Mouse (Mus musculus) MEL (cell line): ENCODE measurements around the gene Colca2. TPM values are rescaled to one million over a fixed set of nuclear protein-coding genes. Genes with fewer than 3 reads are reported as not detected.

Source experiments
- DNase-seq: peaks from one replicate; pipeline ENCODE4 v3.0.0; 2011; ENCODE audit warnings: low read depth, low spot score
- H3K27ac ChIP-seq: 2 replicates; pipeline ENCODE4 v1.5.1; 2012; ENCODE audit warnings: low read depth, mild to moderate bottlenecking, control low read depth, low read length, moderate library complexity; ENCODE audit not compliant: control insufficient read depth
- H3K27me3 ChIP-seq, 2 experiments: fragments of 150-350 bp in 1 of 2; sonication (generic) in 1 of 2; 2 replicates each; pipeline ENCODE4 v1.6.1; 2012; ENCODE audit warnings: low read length in 2 of 2, mild to moderate bottlenecking in 2 of 2, improper control_type of control experiment in 1 of 2, moderate library complexity in 1 of 2; ENCODE audit not compliant: insufficient read depth in 2 of 2, control insufficient read depth in 1 of 2
- H3K36me3 ChIP-seq, 2 experiments: 2 replicates each; pipeline ENCODE4 v1.6.1; 2012 to 2014; ENCODE audit warnings: low read length in 2 of 2, improper control_type of control experiment in 1 of 2, inconsistent platforms in 1 of 2, mild to moderate bottlenecking in 1 of 2; ENCODE audit not compliant: insufficient read depth in 2 of 2, control insufficient read depth in 1 of 2
- H3K4me1 ChIP-seq, 2 experiments: fragments of 150-350 bp in 1 of 2; sonication (generic) in 1 of 2; 2 replicates each; pipeline ENCODE4 v1.6.1; 2012; ENCODE audit warnings: low read length in 2 of 2, improper control_type of control experiment in 1 of 2, mild to moderate bottlenecking in 1 of 2; ENCODE audit not compliant: insufficient read depth in 2 of 2, control insufficient read depth in 1 of 2
- H3K4me3 ChIP-seq, 2 experiments: fragments of 150-350 bp in 1 of 2; sonication (generic) in 1 of 2; 2 replicates each; pipeline ENCODE4 v1.5.1; 2012; ENCODE audit warnings: low read depth in 2 of 2, low read length in 2 of 2, mild to moderate bottlenecking in 2 of 2, moderate library complexity in 2 of 2, control low read depth in 1 of 2, improper control_type of control experiment in 1 of 2; ENCODE audit not compliant: control insufficient read depth in 1 of 2, insufficient read depth in 1 of 2
- H3K79me2 ChIP-seq: 2 replicates; pipeline ENCODE4 v1.6.1; 2012; ENCODE audit warnings: mild to moderate bottlenecking, low read length, moderate library complexity; ENCODE audit not compliant: control insufficient read depth, poor library complexity, insufficient read depth
- H3K9ac ChIP-seq: 2 replicates; pipeline ENCODE4 v1.6.1; 2012; ENCODE audit warnings: low read depth, mild to moderate bottlenecking, control low read depth, low read length, moderate library complexity; ENCODE audit not compliant: control insufficient read depth, poor library complexity, severe bottlenecking
- H3K9me3 ChIP-seq: fragments of 150-350 bp; sonication (generic); replicated peaks from 2 replicates; pipeline ENCODE4 v1.6.1; 2012; ENCODE audit warnings: mild to moderate bottlenecking, low read length, improper control_type of control experiment, moderate library complexity; ENCODE audit not compliant: insufficient read depth
- BHLHE40 ChIP-seq: IDR thresholded peaks from 2 replicates; pipeline ENCODE4 v1.6.1; 2012; ENCODE audit warnings: low read depth, mild to moderate bottlenecking, inconsistent platforms, low read length, improper control_type of control experiment, borderline replicate concordance
- CHD1 ChIP-seq: IDR thresholded peaks from 2 replicates; pipeline ENCODE4 v1.6.1; 2012; ENCODE audit warnings: low read depth, mild to moderate bottlenecking, inconsistent platforms, low read length, improper control_type of control experiment
- CHD2 ChIP-seq: IDR thresholded peaks from 2 replicates; pipeline ENCODE4 v1.6.1; 2011; ENCODE audit warnings: low read length, improper control_type of control experiment
- GABPA ChIP-seq: IDR thresholded peaks from 2 replicates; pipeline ENCODE4 v1.6.1; 2012; ENCODE audit warnings: low read depth, mild to moderate bottlenecking, inconsistent platforms, low read length, improper control_type of control experiment, moderate library complexity
- HCFC1 ChIP-seq: IDR thresholded peaks from 2 replicates; pipeline ENCODE4 v1.6.1; 2012; ENCODE audit warnings: low read depth, mild to moderate bottlenecking, inconsistent platforms, low read length, improper control_type of control experiment, moderate library complexity
- MAZ ChIP-seq: IDR thresholded peaks from 2 replicates; pipeline ENCODE4 v1.6.1; 2012; ENCODE audit warnings: low read depth, mild to moderate bottlenecking, inconsistent platforms, low read length, improper control_type of control experiment
- MYC ChIP-seq: IDR thresholded peaks from 2 replicates; pipeline ENCODE4 v1.6.1; 2011; ENCODE audit warnings: low read depth, mild to moderate bottlenecking, low read length, improper control_type of control experiment, moderate library complexity
- NELFE ChIP-seq: IDR thresholded peaks from 2 replicates; pipeline ENCODE4 v1.6.1; 2011; ENCODE audit warnings: low read depth, low read length, improper control_type of control experiment
- NRF1 ChIP-seq: IDR thresholded peaks from 2 replicates; pipeline ENCODE4 v1.6.1; 2014; ENCODE audit warnings: low read depth, mild to moderate bottlenecking, inconsistent platforms, low read length, improper control_type of control experiment, moderate library complexity; ENCODE audit not compliant: poor library complexity, insufficient read depth, severe bottlenecking
- POLR2A ChIP-seq, 2 experiments: IDR thresholded peaks; 2 replicates each; pipeline ENCODE4 v1.6.1; 2011 to 2012; ENCODE audit warnings: low read length in 2 of 2, mild to moderate bottlenecking in 2 of 2, control low read depth in 1 of 2, improper control_type of control experiment in 1 of 2, low read depth in 1 of 2, moderate library complexity in 1 of 2; ENCODE audit not compliant: control insufficient read depth in 1 of 2, insufficient read depth in 1 of 2, poor library complexity in 1 of 2
- POLR2AphosphoS2 ChIP-seq: IDR thresholded peaks from 2 replicates; pipeline ENCODE4 v1.6.1; 2011; ENCODE audit warnings: low read length, improper control_type of control experiment
- TBP ChIP-seq: IDR thresholded peaks from 2 replicates; pipeline ENCODE4 v1.8.0; 2011; ENCODE audit warnings: low read depth, low read length, improper control_type of control experiment
- UBTF ChIP-seq: IDR thresholded peaks from 2 replicates; pipeline ENCODE4 v1.6.1; 2012; ENCODE audit warnings: low read depth, mild to moderate bottlenecking, inconsistent platforms, low read length, improper control_type of control experiment, moderate library complexity, borderline replicate concordance; ENCODE audit not compliant: insufficient read depth
- USF2 ChIP-seq, 2 experiments: IDR thresholded peaks; 2 replicates each; pipeline ENCODE4 v1.6.1; 2011 to 2012; ENCODE audit warnings: improper control_type of control experiment in 2 of 2, low read length in 2 of 2, borderline replicate concordance in 1 of 2, inconsistent platforms in 1 of 2, low read depth in 1 of 2, mild to moderate bottlenecking in 1 of 2; ENCODE audit not compliant: insufficient read depth in 1 of 2
- ZKSCAN1 ChIP-seq: IDR thresholded peaks from 2 replicates; pipeline ENCODE4 v1.6.1; 2012; ENCODE audit warnings: low read depth, mild to moderate bottlenecking, inconsistent platforms, low read length, improper control_type of control experiment, moderate library complexity
- ZNF384 ChIP-seq: IDR thresholded peaks from 2 replicates; pipeline ENCODE4 v1.6.1; 2012; ENCODE audit warnings: low read depth, mild to moderate bottlenecking, inconsistent platforms, low read length, improper control_type of control experiment
- polyA plus RNA-seq, 2 experiments: library from polyadenylated mRNA; stranded (reverse) in 1 of 2; unstranded in 1 of 2; fragments of >175 nt in 1 of 2; fragments of >200 nt in 1 of 2; gene quantifications; 2 replicates each; pipeline versions ENCODE4 v1.2.1 to v1.2.4; 2012; ENCODE audit warnings: low replicate concordance in 2 of 2, low read depth in 1 of 2; ENCODE audit not compliant: insufficient read length in 2 of 2, insufficient read depth in 1 of 2, missing spikeins in 1 of 2
- total RNA-seq: library from RNA; depleted of rRNA; stranded (reverse); fragments of 300-350 nt; gene quantifications from 2 replicates; pipeline ENCODE4 v1.2.3, GENCODE M21; 2012; rRNA removed

Colca2 gene
- total and polyA plus RNA-seq, 3 experiments: not detected

DNA sequence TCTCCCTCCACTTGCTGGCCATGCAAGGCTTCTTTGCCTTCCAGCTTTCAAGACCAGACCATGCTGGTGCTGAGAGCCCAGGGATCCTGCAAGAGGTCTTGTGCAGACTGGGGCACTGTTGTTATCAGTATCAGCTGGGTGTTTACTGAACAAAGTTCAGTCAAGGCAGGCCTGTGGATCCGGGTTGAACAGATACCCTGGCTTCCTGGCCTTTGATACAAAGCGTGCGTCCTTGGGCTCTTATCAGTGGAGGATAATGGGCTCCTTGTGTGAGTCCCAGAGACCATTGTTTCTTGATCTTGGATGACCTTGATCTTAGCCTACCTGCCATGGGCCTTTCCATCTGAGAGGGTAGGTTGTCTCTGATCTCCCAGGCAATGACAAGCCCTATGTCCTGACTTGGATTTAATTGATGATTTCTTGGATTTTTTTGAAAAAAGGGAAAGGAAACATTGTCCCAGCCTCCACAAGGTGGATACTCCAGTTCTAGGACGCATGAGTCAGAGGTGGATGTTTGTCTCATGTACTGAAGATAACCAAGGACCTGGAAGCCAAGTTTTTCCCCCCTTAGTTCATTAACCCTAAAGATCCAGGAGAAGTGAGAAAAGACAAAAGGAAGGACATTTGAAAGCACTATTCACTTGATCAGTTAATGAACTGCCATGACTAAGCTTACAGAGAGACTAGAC is 47.5 kb downstream of the Colca2 start:
- H3K27me3 ChIP-seq: peaks cover 4 to 6% of the 10 kb centered on the region in 2 experiments; a peak in 3 of 4 replicates

DNA sequence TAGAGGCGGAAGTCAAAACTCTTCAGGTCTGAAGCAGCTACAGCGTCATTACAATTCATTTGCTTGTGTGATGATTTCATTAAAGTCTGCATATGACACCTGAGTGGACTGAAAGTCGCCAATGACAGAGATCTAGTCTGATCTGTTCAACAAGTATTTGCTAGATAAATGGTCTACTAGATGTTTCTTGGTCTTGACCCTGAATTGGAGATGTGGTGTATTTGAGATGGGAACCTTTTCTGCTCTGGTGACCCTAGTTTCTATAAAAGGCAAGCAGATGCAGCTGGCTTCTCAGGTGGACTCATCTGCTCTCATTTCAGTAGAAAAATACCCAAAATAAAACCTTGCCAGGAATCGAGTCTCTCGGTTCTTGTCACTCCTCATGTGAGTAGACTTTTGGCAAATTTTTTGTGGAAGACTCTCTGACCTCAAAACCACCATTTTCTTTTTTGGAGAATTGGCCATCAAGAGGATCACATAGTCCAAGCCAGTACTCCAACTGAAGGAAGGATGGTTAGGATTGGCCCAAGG is 52.7 kb downstream of the Colca2 start:
- Histone ChIP-seq H3K4me1 (no peaks in the 10 kb centered on the region), H3K27ac (no peak overlapping the region)

More for the DNA sequence above, 47.5 kb downstream of the Colca2 start:
- H3K36me3 ChIP-seq: peaks cover 0 to 5% of the 10 kb centered on the region in 2 experiments; a peak in 2 of 4 replicates
- H3K4me1 ChIP-seq: peaks cover 0 to 6% of the 10 kb centered on the region in 2 experiments; a peak in 2 of 4 replicates
- H3K79me2 ChIP-seq: no peaks in the 10 kb centered on the region
- no peak overlapping the region for H3K9ac ChIP-seq
- H3K27ac ChIP-seq: no peak overlapping the region
- H3K4me3 ChIP-seq: no peak overlapping the region
- TF ChIP-seq NRF1 (no peak), POLR2A (IDR thresholded peaks at IDR 0.05; ENCODE audit: control insufficient read depth in 1 of 2, insufficient read depth in 1 of 2, low read depth in 1 of 2, low read length in 2 of 2, poor library complexity in 1 of 2) (no peak), CHD2 (no peak)
- DNase-seq: no peak
- no peaks in the 10 kb centered on the region for H3K9me3 ChIP-seq

More for the DNA sequence above, 52.7 kb downstream of the Colca2 start:
- Histone ChIP-seq H3K79me2 (no peaks in the 10 kb centered on the region), H3K9me3 (no peaks in the 10 kb centered on the region), H3K9ac (no peak overlapping the region), H3K27me3 (peaks cover 11 to 26% of the 10 kb centered on the region in 2 experiments), H3K36me3 (no peaks in the 10 kb centered on the region), H3K4me3 (no peak overlapping the region)
- DNase-seq: no peak
- no peak for TF ChIP-seq MAZ
- no peak for TF ChIP-seq CHD1
- no peak for TF ChIP-seq ZNF384
- no peak for TF ChIP-seq TBP
- no peak for TF ChIP-seq POLR2AphosphoS2
- TF ChIP-seq ZKSCAN1: no peak
- no peak for TF ChIP-seq GABPA
- TF ChIP-seq UBTF: no peak
- no peak for TF ChIP-seq BHLHE40
- TF ChIP-seq NELFE: no peak
- no peak for TF ChIP-seq USF2 (IDR thresholded peaks at IDR 0.05; ENCODE audit: borderline replicate concordance in 1 of 2, insufficient read depth in 1 of 2, low read depth in 1 of 2, low read length in 2 of 2)
- TF ChIP-seq MYC: no peak
- TF ChIP-seq HCFC1: no peak
- no peak for TF ChIP-seq CHD2

Other genes starting within 250 kb of the Colca2 start
- gene Btg4, start 217.7 kb downstream of the Colca2 start, total RNA-seq: not detected in 2 replicates
- not detected for gene Btg4, start 217.7 kb downstream of the Colca2 start, polyA plus RNA-seq
- not detected in 2 replicates for gene Layn, start 201.5 kb downstream of the Colca2 start, total RNA-seq
- gene Layn, start 201.5 kb downstream of the Colca2 start, polyA plus RNA-seq: not detected
- gene 4833427G06Rik, start 176.5 kb downstream of the Colca2 start, total RNA-seq: not detected in 2 replicates
- not detected for gene 4833427G06Rik, start 176.5 kb downstream of the Colca2 start, polyA plus RNA-seq
- gene Gm32742, start 113.1 kb downstream of the Colca2 start, total RNA-seq: not detected in 2 replicates
- gene Gm32742, start 113.1 kb downstream of the Colca2 start, polyA plus RNA-seq: under 1 TPM in 1 of 2 experiments, not detected in 1; 0.01 TPM
- gene Pou2af1, start 64.9 kb downstream of the Colca2 start, total RNA-seq: not detected in 2 replicates
- gene Pou2af1, start 64.9 kb downstream of the Colca2 start, polyA plus RNA-seq: not detected
- gene 1810046K07Rik, start 50.3 kb upstream of the Colca2 start, total RNA-seq: not detected in 2 replicates
- gene 1810046K07Rik, start 50.3 kb upstream of the Colca2 start, polyA plus RNA-seq: not detected